Mouse (Mus musculus): ENCODE measurements around the gene Lrrc49.

The Lrrc49 gene

GRCm38 (mm10) chr9:60687891-60688324 is at the start of gene Lrrc49:
Gene Lrrc49 (minus strand): TSS chr9:60688158.
- in situ Hi-C loops (cut with MboI, MseI): no loop called here

GRCm38 (mm10) chr9:60734321-60734720 is 46.4 kb upstream of the Lrrc49 start:
- in situ Hi-C loops (cut with MboI, MseI): no loop called here

- in situ Hi-C loops (cut with MboI, MseI): no loop called here
These were observed 37.0 kb upstream of the Lrrc49 start for GRCm38 (mm10) chr9:60724968-60725367.

GRCm38 (mm10) chr9:60719687-60720086 is 31.7 kb upstream of the Lrrc49 start:
- in situ Hi-C loops (cut with MboI, MseI): no loop called here

GRCm38 (mm10) chr9:60718284-60718683 is 30.3 kb upstream of the Lrrc49 start:
- in situ Hi-C loops (cut with MboI, MseI): no loop called here

GRCm38 (mm10) chr9:60715828-60716227 is 27.9 kb upstream of the Lrrc49 start:
- in situ Hi-C loops (cut with MboI, MseI): no loop called here

- in situ Hi-C loops (cut with MboI, MseI): no loop called here
These were observed 27.3 kb upstream of the Lrrc49 start for GRCm38 (mm10) chr9:60715271-60715670.

- in situ Hi-C loops (cut with MboI, MseI): no loop called here
These were observed 26.2 kb upstream of the Lrrc49 start for GRCm38 (mm10) chr9:60714191-60714590.

GRCm38 (mm10) chr9:60713616-60714015 is 25.7 kb upstream of the Lrrc49 start:
- in situ Hi-C loops (cut with MboI, MseI): no loop called here

GRCm38 (mm10) chr9:60712771-60713541 is 25.0 kb upstream of the Lrrc49 start, which contains the start of gene Larp6:
Gene Larp6 (plus strand): TSS chr9:60712989.
- in situ Hi-C loops (cut with MboI, MseI): no loop called here

- in situ Hi-C loops (cut with MboI, MseI): no loop called here
These were observed 24.1 kb upstream of the Lrrc49 start for GRCm38 (mm10) chr9:60712011-60712410.

- in situ Hi-C loops (cut with MboI, MseI): no loop called here
These were observed 21.8 kb upstream of the Lrrc49 start for GRCm38 (mm10) chr9:60709721-60710120.

- in situ Hi-C loops (cut with MboI, MseI): no loop called here
These were observed 20.6 kb upstream of the Lrrc49 start for GRCm38 (mm10) chr9:60708606-60709005.

GRCm38 (mm10) chr9:60707594-60707993 is 19.6 kb upstream of the Lrrc49 start:
- in situ Hi-C loops (cut with MboI, MseI): no loop called here

- in situ Hi-C loops (cut with MboI, MseI): loop anchor here in 1 of 2 experiments (5.0 kb wide), 1 partner anchor 38 kb away; no protein-coding TSS in a partner anchor
These were observed 11.7 kb upstream of the Lrrc49 start for GRCm38 (mm10) chr9:60699581-60700231.

GRCm38 (mm10) chr9:60696271-60696985 is 8.5 kb upstream of the Lrrc49 start:
- in situ Hi-C loops (cut with MboI, MseI): no loop called here

GRCm38 (mm10) chr9:60693986-60694385 is 6.0 kb upstream of the Lrrc49 start:
- in situ Hi-C loops (cut with MboI, MseI): no loop called here

GRCm38 (mm10) chr9:60692624-60693023 is 4.7 kb upstream of the Lrrc49 start:
- in situ Hi-C loops (cut with MboI, MseI): no loop called here

- in situ Hi-C loops (cut with MboI, MseI): no loop called here
These were observed 543 bp downstream of the Lrrc49 start for GRCm38 (mm10) chr9:60687415-60687814.

- in situ Hi-C loops (cut with MboI, MseI): no loop called here
These were observed 5.2 kb downstream of the Lrrc49 start for GRCm38 (mm10) chr9:60682753-60683152.

- in situ Hi-C loops (cut with MboI, MseI): no loop called here
These were observed 7.0 kb downstream of the Lrrc49 start for GRCm38 (mm10) chr9:60681005-60681404.

GRCm38 (mm10) chr9:60678913-60679312 is 9.0 kb downstream of the Lrrc49 start:
- in situ Hi-C loops (cut with MboI, MseI): no loop called here
